In the genomic region with DNA sequence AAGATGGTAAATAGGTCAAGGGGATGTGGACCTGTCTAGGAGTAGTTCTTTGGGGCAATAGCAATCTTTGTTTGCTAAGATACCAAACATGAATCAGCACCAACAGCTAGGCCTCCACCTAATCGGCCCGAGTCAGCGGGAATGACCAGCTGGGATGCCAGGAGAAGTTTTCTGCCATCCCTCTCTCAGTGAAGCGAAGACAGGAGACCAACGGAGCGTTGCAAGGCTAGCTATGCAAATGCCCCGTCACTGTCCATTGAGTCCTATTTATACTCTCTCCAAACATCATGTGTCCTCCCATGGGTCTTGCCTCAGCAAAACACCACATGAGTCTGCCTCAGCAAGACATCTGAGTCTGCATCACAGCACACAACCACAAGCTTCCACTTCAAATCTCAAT, we compare ENCODE assay signal across 14 mouse cellular contexts.
DNase-seq lines count a peak whose midpoint lies in the region.
"Had no signal": no experiment of that assay in that cellular context is flagged by ENCODE, and none has a peak within 500 bp of the region (broad histone marks: within the 10 kb centered on the region; RNA-seq: fewer than 3 reads in every experiment).

No protein-coding gene starts in this region.

- DNase-seq in kidney, adult 18-20 months: peak; percentile 5
- peak; percentile 24 for DNase-seq in kidney, adult 9 months
- peak; percentile 24 for DNase-seq in kidney, postnatal 10 days
- DNase-seq in kidney, postnatal 4 days: peak; percentile 15 to 38
- DNase-seq in adrenal gland, adult 18-20 months (ENCODE audit: low spot score in 2 of 2): no peak
- DNase-seq in adrenal gland, adult (ENCODE audit: inconsistent age in 2 of 2, low spot score in 1 of 2): no peak
- DNase-seq in right cerebral cortex, postnatal 4 days: no peak
- DNase-seq: adrenal gland, postnatal 14 days; cerebellum, adult 11-12 months; cerebellum, adult 9-10 months; cerebellum, postnatal 25 days; forebrain, postnatal 0 days; gastrocnemius, postnatal 14 days; heart, adult 2 months had no signal

Comparison
In these comparisons a context has a peak if more than half of its experiments do, and no peak if none do; other contexts are left out.
1. DNase-seq: peak in kidney, adult 18-20 months (single experiment), kidney, adult 9 months (single experiment), kidney, postnatal 10 days (single experiment) and kidney, postnatal 4 days (2 of 2); none in adrenal gland, adult 18-20 months (0 of 2), adrenal gland, adult (0 of 2) and right cerebral cortex, postnatal 4 days (single experiment).